ENCODE assay signal across 25 mouse cellular contexts in genomic region chrX:138433794-138434193, GRCm38 (mm10).
"Had no signal": no experiment of that assay in that cellular context is flagged by ENCODE, and none has a peak within 500 bp of the region (broad histone marks: within the 10 kb centered on the region; RNA-seq: fewer than 3 reads in every experiment).

No protein-coding gene starts in this region.

- H3K27ac ChIP-seq: heart, adult 2 months; hindbrain, embryonic 10.5 days; hindbrain, embryonic 12.5 days; hindbrain, embryonic 14.5 days; intestine, embryonic 15.5 days; limb, embryonic 13.5 days; limb, embryonic 15.5 days; liver, embryonic 13.5 days had no signal

- H3K9ac ChIP-seq: heart, embryonic 12.5 days; hindbrain, embryonic 12.5 days; hindbrain, embryonic 14.5 days; intestine, embryonic 15.5 days; limb, embryonic 13.5 days; limb, embryonic 15.5 days; liver, embryonic 13.5 days had no signal

- H3K4me2 ChIP-seq: heart, embryonic 12.5 days; hindbrain, embryonic 12.5 days; hindbrain, embryonic 14.5 days; intestine, embryonic 15.5 days; limb, embryonic 13.5 days; limb, embryonic 15.5 days; liver, embryonic 13.5 days had no signal

- H3K36me3 ChIP-seq: heart, embryonic 12.5 days; hindbrain, embryonic 10.5 days; hindbrain, embryonic 12.5 days; intestine, embryonic 15.5 days; limb, embryonic 13.5 days; limb, embryonic 15.5 days; liver, embryonic 13.5 days had no signal

- DNase-seq: gastrocnemius, postnatal 14 days; gastrocnemius, postnatal 36 days; heart, adult 11 months; heart, adult 2 months; heart, postnatal 10 days; heart, postnatal 4 days; kidney, adult 18-20 months; kidney, adult 8-10 months; kidney, postnatal 10 days; kidney, postnatal 25 days; kidney, postnatal 4 days; layer of hippocampus, adult 9-11 months; layer of hippocampus, postnatal 36 days; left cerebral cortex, postnatal 4 days; liver, embryonic 13.5 days had no signal

- H3K27me3 ChIP-seq: heart, embryonic 12.5 days; hindbrain, embryonic 12.5 days; intestine, embryonic 15.5 days; limb, embryonic 13.5 days; limb, embryonic 15.5 days; liver, embryonic 13.5 days had no signal

- H3K4me3 ChIP-seq: heart, adult 2 months; heart, embryonic 12.5 days; hindbrain, embryonic 10.5 days; hindbrain, embryonic 12.5 days; intestine, embryonic 15.5 days; limb, embryonic 13.5 days; limb, embryonic 15.5 days; liver, embryonic 13.5 days had no signal

- H3K4me1 ChIP-seq: heart, embryonic 12.5 days; hindbrain, embryonic 10.5 days; hindbrain, embryonic 12.5 days; intestine, embryonic 15.5 days; limb, embryonic 13.5 days; limb, embryonic 15.5 days; liver, embryonic 13.5 days had no signal

- H3K9me3 ChIP-seq: heart, embryonic 12.5 days; hindbrain, embryonic 10.5 days; hindbrain, embryonic 12.5 days; intestine, embryonic 15.5 days; limb, embryonic 13.5 days; limb, embryonic 15.5 days; liver, embryonic 13.5 days had no signal

- ATAC-seq: hindbrain, embryonic 16.5 days; inflammation-experienced regulatory T-cells, adult 6 months; intestine, embryonic 15.5 days; intestine, postnatal 0 days had no signal
